Mouse (Mus musculus) heart, adult 18-20 months (tissue): ENCODE data around the gene Gorasp1. TPM values are rescaled to one million over a fixed set of nuclear protein-coding genes. Genes with fewer than 3 reads are reported as not detected.
A peak's percentile ranks its signal among the peaks of the same experiment; 100 is the strongest.

ENCODE experiments used
- DNase-seq, 2 experiments: peaks; one replicate each; pipeline ENCODE4 v3.0.0; 2021 to 2022; ENCODE audit warnings: mixed read lengths in 1 of 2
- total RNA-seq, 2 experiments: library from RNA; stranded (reverse); gene quantifications; 2 replicates each; pipeline ENCODE4 v1.2.3; 2021

Gene Gorasp1
- total RNA-seq, 2 experiments from 2014 or later, result 31.8 to 35.8 TPM

DNA sequence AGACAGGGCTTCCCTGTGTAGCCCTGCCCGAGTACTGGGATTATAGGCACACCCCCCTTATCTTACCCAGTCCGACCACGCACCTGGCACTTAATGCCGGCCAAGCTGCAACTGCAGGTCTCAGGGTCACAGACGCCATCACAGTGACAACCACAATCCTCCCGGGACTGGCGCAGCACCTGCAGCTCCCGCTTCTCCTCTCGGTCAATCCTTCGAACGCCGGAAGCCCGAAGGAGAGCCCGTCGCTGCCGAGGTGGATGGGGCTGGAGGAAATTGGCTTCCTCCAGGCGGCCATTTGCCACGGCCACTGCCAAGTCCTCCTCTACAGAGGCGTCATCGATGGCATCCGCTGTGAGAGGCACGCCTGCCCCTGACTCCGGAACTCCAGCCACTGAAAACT, 35.9 kb upstream of the Gorasp1 start:
- no peak for DNase-seq

DNA sequence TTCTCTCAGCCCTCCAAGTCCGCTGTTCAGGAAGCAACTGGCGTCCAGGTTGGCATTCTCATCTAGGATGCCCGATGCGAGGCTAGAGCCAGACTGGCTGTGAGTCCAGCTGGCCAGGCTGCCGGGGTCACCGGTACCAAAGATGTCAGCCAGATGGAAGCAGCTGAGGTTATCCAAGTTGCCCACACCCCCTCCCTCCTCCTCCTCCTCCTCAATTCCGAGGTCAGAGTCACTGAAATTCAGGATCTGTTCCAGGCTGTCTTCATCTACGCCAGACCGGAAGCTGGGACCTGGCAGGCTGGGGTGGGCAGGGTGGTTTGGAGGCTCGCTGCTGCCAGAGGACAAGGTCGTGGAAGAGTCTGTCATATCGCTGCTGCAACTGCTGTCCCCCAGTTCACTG, 35.2 kb upstream of the Gorasp1 start:
- DNase-seq, result peak; percentile 78 to 85

DNA sequence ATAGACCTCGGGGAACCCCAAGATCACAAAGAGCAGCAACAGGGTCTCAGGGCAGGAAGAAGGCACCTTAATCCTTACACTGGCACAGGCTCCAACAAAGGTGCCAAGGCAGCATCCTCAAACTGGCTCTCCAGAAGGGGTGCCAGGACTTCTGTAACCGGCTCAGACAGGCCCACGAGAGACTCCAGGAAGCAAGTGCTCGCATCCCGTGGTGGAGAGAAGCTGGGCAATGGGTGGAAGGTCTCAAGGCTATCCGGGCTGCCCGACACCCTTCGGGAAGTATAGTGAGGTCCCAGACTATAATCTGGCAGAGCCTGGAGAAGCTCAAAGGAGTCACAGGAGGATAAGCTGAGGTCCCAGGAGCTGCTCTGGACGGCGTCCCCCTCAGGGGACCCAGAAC, 34.8 kb upstream of the Gorasp1 start:
- no peak for DNase-seq

DNA sequence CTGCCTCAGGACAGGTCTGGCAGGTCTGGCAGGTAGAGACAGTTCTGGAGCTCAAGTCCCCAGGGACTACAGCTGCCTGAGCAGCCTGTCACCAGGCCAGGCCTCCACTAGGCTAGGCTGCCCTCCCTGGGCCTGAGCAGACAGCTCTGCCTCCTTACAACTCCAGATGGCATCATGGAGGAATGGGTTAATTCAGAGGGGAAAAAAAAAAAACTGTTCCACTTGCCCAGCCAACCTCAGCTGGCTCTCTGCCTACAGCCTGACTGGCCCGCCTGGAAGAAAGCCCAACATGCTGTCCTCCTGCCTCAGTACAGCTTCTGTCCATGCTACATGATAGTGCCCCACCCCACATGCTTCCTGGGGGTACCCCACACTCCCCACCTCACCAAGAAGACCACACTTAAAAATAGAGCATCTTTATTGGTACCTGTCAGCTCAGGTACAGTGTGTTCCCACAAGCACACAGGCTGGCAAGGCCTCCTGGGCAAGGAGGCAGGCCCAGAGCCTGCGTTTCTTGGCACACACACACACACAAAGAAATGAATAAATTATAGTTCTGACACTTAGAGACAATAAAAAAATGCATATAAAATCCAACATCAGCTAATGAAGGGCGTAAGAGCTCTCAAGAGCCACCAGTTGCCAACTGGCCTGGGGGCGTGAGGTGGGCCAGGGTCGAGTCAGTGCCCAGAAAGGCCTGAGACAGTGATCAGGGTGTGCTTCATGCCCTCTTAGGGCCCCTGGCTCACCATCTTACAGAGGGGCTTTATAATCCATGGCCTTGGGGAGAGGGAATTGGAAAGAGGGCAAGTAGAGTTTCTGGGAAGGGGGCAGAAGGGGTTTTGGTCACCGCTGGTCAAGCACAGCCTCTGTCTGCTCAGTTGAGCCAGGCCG, 33.6 kb upstream of the Gorasp1 start:
- DNase-seq, result peak in 1 of 2 experiments; percentile 67

DNA sequence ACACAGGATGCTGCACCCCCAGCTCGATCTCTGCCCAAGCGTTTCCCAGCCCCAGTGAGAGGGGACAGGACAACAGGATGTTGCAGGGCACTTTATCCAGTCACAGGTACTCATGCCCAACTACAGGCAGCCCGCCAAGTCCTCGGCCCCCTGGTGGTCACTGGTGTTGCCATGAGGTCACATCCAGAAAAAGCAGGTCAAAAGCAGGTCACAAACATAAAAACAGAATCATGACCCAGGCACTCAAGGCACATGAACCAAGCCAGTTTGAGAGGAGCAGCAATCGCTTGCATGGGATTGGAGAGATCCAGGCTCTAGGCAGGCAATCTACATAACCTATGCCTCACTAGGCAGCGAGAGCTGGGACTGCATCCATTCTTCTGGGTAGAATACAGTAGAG, 32.9 kb upstream of the Gorasp1 start:
- peak; percentile 46 to 77 for DNase-seq

DNA sequence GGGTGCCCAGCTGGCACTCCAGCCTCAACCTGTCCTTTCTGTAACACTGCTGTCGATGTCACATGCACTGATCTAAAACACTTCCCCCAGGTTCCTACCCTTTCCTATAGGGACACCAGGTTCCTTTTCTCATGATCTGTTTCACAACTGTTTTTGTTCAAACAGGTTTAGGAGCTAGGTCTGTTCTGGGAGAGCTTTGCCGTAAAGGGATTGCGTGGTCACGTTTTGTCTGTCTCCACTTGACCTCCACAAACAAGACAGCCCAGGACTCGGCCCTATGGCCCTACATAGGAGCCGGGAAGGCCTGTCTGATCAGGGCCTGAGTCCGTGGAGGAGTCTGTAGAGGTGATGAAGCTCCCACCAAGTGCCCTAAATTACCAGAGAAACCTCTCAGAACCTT, 32.4 kb upstream of the Gorasp1 start:
- no peak for DNase-seq

DNA sequence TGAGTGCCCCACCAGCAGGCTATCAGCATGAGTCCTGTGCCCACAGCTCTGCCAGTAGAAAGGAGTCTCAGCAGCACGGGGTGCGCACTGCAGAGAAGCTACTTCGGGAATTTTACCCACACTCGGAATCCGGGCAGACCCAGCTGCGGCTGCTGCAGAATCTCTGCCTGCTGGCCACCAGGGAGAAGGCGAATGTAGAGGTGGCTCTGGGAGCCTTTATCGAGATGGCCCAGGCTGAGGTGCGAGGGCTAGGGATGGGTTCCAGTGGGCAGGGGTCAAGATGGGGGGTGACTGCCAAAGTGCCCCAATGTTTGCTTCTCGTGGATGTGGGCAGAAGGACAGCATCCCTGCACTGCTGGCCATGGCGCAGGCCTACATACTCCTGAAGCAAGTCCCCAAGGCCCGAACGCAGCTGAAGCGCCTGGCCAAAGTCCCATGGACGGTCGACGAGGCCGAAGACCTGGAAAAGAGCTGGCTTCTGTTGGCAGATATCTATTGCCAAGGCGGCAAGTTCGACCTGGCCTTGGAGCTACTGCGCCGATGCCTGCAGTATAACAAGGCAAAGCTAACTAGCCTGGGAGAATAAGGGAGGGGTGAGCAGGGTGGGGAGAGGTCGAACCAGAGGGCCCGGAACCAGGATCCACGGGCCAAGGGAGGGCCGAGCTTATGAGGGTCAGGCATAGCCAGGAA, 29.0 kb upstream of the Gorasp1 start:
- no peak for DNase-seq

DNA sequence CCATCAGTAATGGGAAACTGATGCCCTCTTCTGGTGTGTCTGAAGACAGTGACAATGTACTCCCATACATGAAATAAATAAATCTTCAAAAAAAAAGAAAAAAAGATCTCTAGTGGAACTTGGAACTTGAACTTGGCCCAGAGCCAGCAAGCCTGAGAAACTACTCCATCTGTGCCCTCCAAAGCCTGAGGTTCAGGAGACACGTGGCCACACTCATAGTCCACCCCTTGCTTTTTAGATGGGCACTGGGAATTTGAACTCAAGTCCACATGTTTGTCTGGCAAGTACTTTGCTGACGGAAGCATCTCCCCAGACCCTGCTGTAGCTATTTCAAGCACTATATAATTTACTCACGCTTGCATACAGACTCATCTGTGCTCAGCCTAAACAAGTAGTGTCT, 27.8 kb upstream of the Gorasp1 start:
- DNase-seq, result no peak

DNA sequence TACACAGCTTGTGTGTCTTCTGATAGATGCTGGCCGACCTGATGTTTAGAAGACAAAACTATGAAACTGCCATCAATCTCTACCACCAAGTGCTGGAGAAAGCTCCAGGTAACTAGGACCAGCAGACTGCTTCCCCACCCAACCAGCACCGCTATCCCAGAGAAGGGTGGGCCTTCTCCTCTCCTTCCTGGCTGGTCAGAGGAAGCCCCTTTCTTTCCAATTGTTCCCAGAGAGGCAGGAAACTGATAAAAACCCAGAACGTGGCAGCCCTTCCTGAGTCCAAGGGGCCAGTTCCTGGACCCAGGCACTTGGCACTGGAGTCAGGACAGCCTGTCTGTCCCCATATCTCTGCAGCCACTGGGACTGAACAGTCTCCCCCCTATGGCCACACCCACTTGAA, 26.8 kb upstream of the Gorasp1 start:
- peak; percentile 56 to 85 for DNase-seq

DNA sequence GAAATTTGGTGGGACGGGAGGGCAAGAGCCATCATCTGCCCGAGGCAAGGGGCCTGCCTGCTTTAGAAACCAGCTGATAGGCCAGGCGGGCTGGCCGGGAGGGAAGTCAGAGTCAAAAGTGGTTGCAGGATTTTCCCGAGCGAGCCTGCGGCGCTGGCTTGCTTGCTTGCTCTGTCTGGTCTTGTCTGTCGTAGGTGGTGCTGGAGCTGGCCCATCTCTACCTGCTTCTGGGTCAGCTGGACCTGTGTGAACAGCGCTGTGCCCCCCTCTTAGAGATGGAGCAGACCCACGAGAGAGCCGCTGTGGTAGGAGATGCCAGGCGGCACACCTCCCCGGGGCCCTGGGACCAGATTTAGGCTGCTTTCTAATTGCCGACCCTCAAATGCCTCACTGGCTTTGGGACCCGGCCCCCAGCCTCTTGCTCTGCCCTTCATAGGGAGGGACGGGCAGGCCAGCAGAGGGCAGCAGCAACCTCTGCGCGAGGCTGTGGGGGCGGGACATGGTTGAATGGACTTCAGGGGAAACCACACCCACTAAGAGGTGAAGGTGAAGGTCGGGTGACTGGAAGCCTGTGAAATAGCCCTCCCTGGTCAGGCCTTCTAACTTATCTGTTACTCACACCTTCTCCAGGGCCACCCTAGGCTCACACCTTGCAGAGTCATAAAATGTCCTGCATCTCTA, 25.8 kb upstream of the Gorasp1 start:
- peak; percentile 83 to 84 for DNase-seq

DNA sequence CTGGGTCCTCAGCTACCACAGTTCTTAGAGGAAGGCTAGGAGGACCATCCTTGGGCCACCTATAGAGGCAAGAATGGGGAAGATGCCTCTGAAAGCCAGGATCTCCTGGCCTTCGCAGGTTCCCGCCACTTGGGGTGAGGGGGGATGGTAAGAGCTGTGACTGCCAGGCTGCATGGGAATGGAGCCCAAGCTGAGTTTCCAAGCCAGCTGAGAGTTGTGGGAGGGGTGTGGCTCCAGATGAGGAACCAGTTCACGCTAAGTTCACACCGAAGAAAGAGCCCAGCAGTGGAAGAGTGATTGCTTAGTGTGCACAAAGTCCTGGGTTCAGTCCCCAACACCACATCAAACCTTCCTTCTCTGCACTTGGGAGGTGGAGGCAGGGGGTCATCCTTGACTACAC, 24.9 kb upstream of the Gorasp1 start:
- no peak for DNase-seq

DNA sequence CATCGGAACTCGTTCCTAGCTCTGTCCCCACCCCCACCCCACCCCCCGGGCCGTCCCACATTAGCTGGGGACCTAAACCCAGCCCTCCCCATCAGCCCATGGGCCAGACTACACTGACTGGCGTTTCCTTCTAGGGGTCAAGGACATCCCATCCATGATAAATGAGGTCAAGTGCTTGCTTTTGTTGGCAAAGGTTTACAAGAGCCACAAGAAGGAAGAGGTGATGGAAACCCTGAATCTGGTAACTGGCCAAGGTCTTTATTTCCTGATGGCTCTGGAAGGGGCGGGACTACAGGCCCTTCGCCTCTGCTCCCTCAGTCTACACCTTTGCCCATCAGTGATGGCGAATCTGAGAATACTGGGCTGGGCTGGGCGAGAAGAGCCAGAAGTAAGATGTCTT, 21.5 kb upstream of the Gorasp1 start:
- DNase-seq, result no peak

DNA sequence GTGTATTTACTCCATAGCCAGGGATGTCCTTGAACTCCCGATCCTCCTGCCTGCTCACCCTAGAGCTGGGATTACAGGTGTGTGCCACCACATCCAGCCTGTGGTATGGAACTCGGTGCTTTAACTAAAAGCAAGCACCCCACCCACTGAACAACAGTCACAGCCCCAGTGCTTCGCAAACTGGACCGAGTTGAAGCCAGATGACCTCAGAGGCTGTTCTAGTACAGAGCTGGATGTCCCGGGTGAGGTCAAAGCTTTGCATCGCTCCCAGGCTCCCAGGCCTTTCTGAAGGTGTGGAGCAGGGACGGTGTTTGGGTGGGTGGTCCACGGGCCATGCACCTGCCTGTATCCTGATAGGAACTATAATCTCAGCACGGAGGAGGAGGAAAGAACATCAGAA, 14.0 kb upstream of the Gorasp1 start:
- no peak for DNase-seq

DNA sequence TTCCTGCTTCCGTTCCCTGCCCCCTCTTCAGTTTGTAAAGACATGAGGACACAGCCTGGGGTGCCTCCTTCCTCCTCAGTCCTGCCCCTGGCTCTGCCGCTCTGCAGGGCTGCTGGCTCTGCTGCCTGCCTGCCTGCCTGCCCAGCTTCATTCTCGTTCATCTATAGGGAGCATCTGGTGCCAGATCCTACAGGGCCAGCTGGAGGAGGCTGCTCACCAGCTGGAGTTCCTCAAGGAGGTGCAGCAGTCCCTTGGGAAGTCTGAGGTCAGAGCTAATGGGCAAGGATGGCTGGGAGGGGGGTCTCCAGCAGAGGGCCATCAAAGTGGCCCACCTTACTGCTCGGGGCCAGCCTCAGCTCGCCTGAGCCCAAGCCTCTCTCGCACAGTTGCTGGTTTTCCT, 13.1 kb upstream of the Gorasp1 start:
- no peak for DNase-seq

DNA sequence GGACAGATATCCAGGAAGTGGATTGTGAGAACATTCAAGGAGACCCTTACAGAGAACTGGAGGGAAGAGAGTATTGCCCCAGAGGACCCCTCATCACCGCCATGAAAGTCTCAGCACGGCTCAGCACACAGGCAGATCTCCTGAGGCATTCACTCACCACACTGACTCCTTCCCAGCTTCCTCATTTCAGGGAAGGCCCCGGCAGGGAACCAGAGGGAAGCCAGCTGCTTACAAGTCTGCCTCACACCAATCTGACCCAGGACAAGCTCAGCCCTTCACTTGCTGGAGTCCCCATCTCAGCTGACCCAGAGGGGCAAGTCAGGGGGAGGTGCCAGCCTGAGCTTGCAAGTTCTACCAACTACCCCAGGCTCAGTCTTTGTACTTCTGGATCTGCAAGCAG, 11.4 kb upstream of the Gorasp1 start:
- DNase-seq, result no peak

DNA sequence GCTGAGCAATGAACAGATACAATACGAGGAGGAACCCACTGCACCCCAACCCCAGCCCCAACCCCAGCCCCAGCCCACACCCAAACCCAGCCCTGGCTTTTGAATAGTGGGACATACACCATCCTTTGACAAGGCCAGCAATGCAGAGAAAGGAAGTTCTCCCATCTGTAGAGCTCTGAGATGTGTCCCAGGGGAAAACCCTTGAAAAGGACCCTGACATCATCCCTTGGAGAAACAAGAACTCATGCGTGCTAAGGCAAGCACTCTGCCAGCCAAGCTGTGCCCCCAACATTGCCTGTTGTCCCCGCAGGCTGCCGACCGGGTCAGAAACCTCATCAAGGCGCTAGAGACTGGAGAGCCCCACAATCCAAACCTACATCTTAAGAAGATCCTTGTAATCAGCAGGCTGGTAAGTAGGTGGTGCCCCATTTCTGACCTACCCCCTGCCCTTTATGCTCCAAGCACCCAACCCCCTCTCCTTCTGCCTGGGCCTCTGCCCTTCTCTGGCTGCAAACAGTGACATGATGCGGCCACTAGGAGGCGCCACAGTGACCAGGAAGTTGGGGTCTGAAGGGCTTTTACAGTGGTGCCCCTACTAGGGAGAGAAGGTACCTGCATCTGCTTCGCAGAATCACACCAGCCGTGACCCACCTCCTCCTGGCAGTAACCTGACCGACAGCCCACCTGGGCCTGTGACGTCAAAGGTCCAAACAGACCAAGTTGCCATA, 8.0 kb upstream of the Gorasp1 start:
- no peak for DNase-seq

DNA sequence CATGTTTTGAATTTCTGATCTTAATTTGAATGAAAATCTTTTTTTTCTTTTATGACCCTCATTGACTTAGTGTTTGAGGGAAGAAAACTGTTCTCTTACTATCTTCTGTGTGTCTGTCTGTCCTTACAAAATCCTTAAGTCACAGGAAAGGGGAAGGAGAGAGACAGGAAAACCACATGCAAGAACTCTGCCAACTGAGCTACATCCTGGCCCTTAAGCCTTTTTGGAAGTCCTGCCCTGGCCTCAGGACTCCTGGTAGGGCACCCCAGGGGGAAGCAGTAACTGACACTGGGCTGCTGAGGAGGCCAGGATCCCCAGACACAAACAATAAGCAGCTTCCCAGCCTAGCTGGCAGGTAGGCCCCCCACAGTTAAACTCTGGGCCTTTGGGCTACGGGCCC, 6.0 kb upstream of the Gorasp1 start:
- no peak for DNase-seq

DNA sequence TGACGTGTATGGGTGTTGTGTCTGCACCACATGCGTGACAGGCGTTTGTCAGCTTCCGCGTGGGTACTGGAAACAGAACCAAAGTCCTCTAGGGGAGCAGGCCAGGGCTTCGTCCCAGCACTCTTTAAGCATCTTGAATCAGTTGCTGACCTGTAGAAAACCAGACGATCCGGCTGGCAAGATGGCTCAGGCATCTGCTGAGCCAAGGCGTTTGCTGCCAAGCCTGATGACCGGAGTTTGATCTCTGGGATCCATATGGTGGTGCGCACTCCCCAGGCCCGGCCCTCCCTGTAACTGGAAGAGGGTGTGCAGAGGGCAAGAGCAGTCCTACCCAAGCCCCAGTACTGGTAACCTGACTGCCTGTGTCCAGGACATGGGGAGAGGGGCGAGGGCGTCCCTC, 4.5 kb upstream of the Gorasp1 start:
- no peak for DNase-seq

DNA sequence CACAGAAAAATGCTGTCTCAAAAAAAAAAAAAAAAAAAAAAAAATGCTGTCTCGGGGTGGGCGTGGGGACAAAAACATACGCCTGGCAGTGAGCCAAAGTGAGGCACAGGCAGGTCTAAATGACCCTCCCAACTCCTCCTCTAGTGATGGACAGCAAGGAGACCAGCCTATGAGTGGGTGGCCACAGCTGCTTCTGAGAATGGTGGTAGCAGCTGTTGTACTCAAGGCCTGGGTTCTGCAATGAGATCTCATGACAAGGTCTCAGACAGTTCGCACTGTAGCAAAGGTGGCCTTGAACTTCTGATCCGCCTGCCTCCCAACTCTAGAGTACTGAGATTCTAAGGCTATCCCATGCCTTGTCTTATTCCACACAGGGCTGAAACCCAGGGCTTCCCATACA, 4.0 kb upstream of the Gorasp1 start:
- no peak for DNase-seq

DNA sequence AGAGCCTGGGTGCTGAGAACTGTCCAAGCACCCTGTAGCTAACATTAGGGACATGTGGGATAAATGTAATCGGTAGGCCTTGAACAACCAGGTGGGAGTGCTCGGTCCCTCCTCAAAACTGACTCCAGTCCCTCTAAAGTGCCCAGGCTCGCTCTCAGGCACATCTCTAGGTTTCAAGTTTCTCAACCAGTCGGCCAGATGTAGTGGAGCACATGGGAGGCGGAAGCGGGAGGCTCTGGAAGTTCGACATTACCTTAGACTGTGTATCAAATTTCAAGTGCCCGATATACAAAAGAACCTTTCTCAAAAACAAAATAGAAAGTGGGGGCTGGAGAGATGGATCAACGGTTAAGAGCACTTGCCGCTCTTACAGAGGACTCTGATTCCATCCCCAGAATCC, 2.3 kb upstream of the Gorasp1 start:
- DNase-seq, result no peak

DNA sequence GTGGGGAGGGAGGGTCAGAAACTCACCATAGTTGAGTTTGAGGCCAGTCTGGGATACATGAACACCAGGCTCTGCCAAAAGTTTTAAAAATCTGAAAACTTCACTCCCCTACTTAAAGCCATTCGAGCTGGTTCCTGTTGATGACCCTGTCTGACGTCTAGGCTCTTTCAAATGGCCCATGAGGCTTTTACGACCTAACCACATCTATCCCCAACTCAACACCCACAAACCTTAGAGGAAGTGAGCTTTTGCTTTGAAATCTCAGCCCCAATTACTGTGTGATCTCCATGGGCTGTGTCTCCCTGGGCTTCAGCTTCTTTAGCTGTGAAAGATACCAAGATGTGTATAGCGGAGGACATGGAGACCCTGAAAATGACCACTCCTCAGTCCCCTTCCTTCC, 1.1 kb upstream of the Gorasp1 start:
- DNase-seq, result no peak

DNA sequence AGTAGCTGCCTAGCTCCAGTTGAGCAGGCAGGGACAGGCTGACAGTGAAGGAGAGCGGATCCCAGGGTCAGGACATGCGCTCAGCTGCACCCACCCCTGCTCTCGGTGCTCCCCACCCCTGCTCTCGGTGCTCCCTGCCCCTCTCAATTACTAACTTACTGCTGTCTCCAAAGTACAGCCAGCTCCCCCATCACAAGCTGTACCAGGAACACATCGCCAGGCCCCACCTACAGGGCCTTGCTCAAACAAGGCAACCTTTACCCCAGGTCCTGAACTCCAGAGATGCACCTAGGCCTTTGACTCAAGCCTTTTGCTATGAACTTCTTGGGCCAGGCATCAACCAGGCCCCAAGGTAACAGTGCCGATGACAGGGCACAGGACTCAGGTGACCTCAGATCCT, 3.7 kb downstream of the Gorasp1 start:
- no peak for DNase-seq

DNA sequence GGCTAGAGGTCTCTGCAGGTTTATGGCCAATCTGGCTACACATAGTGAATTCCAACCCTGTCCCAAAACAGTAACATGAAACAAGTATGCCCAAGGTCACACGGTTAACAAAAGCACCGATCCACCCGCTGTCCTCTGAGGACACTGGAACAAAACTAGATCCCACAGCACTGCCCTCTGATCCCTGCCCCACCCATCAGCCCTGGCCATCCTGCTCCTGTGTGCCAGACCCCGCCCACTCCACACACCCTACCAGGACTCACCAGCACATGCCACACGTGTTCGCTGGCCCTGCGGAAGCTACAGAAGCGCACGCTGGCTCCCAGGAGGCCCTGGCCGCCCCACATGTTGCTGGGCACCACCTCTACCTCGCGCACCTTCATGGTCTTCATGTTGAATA, 5.0 kb downstream of the Gorasp1 start:
- peak; percentile 22 to 41 for DNase-seq
